Mouse (Mus musculus): ENCODE data around the gene Wdhd1. TPM values are rescaled to one million over a fixed set of nuclear protein-coding genes. Genes with fewer than 3 reads are reported as not detected.

Wdhd1 gene
- polyA plus RNA-seq, 1 experiment from 2014 or later: 18.7 TPM

GRCm38 (mm10) chr14:47269706-47270105 lies 7.0 kb downstream of the Wdhd1 start:
- Histone ChIP-seq H3K4me1 (ENCODE audit: control insufficient read depth, insufficient read depth, low read length) (no peaks in the 10 kb centered on the region), H3K9me3 (replicated peaks; ENCODE audit: control insufficient read depth, low read length) (no peaks in the 10 kb centered on the region), H3K36me3 (ENCODE audit: control insufficient read depth, insufficient read depth, low read length) (peaks cover 58% of the 10 kb centered on the region), H3K9ac (ENCODE audit: low read length) (no peak overlapping the region), H3K4me3 (ENCODE audit: low read depth, low read length) (no peak overlapping the region), H3K4me2 (ENCODE audit: low read length) (no peak overlapping the region), H3K27ac (ENCODE audit: low read depth, low read length) (no peak overlapping the region), H3K27me3 (replicated peaks; ENCODE audit: control insufficient read depth, insufficient read depth, low read length) (no peaks in the 10 kb centered on the region)
- no peak for ATAC-seq
- no peak for DNase-seq (ENCODE audit: low spot score)
- WGBS: 92% methylated on average over 2 of the region's 2 CpGs

GRCm38 (mm10) chr14:47269056-47269455 lies 7.6 kb downstream of the Wdhd1 start:
- DNase-seq (ENCODE audit: low spot score): no peak

GRCm38 (mm10) chr14:47265829-47266228 lies 10.8 kb downstream of the Wdhd1 start:
- Histone ChIP-seq H3K4me1 (ENCODE audit: control insufficient read depth, insufficient read depth, low read length) (no peaks in the 10 kb centered on the region), H3K4me3 (ENCODE audit: low read depth, low read length) (no peak overlapping the region), H3K27me3 (replicated peaks; ENCODE audit: control insufficient read depth, insufficient read depth, low read length) (no peaks in the 10 kb centered on the region), H3K36me3 (ENCODE audit: control insufficient read depth, insufficient read depth, low read length) (peaks cover 52% of the 10 kb centered on the region), H3K4me2 (ENCODE audit: low read length) (no peak overlapping the region), H3K9ac (ENCODE audit: low read length) (no peak overlapping the region), H3K27ac (ENCODE audit: low read depth, low read length) (no peak overlapping the region), H3K9me3 (replicated peaks; ENCODE audit: control insufficient read depth, low read length) (no peaks in the 10 kb centered on the region)
- ATAC-seq (no peak), DNase-seq (ENCODE audit: low spot score) (no peak)
- 95% methylated on average over 8 of the region's 8 CpGs for WGBS

More at GRCm38 (mm10) chr14:47269056-47269455, 7.6 kb downstream of the Wdhd1 start:
- no peak for ATAC-seq
- H3K4me1 ChIP-seq (ENCODE audit: control insufficient read depth, insufficient read depth, low read length): no peaks in the 10 kb centered on the region
- H3K9ac ChIP-seq (ENCODE audit: low read length): no peak overlapping the region
- no peak overlapping the region for H3K4me2 ChIP-seq (ENCODE audit: low read length)
- no peaks in the 10 kb centered on the region for H3K9me3 ChIP-seq (replicated peaks; ENCODE audit: control insufficient read depth, low read length)
- no peaks in the 10 kb centered on the region for H3K27me3 ChIP-seq (replicated peaks; ENCODE audit: control insufficient read depth, insufficient read depth, low read length)
- no peak overlapping the region for H3K4me3 ChIP-seq (ENCODE audit: low read depth, low read length)
- peaks cover 58% of the 10 kb centered on the region for H3K36me3 ChIP-seq (ENCODE audit: control insufficient read depth, insufficient read depth, low read length)
- H3K27ac ChIP-seq (ENCODE audit: low read depth, low read length): no peak overlapping the region
- WGBS: 99% methylated on average over 4 of the region's 4 CpGs

GRCm38 (mm10) chr14:47264866-47265265 lies 11.8 kb downstream of the Wdhd1 start:
- no peak for DNase-seq (ENCODE audit: low spot score)
- ATAC-seq: no peak
- H3K4me1 ChIP-seq (ENCODE audit: control insufficient read depth, insufficient read depth, low read length): no peaks in the 10 kb centered on the region
- no peak overlapping the region for H3K4me2 ChIP-seq (ENCODE audit: low read length)
- no peak overlapping the region for H3K27ac ChIP-seq (ENCODE audit: low read depth, low read length)
- no peak overlapping the region for H3K4me3 ChIP-seq (ENCODE audit: low read depth, low read length)
- 88% methylated on average over 3 of the region's 3 CpGs for WGBS
- H3K27me3 ChIP-seq (replicated peaks; ENCODE audit: control insufficient read depth, insufficient read depth, low read length): no peaks in the 10 kb centered on the region
- H3K9ac ChIP-seq (ENCODE audit: low read length): no peak overlapping the region
- peaks cover 54% of the 10 kb centered on the region for H3K36me3 ChIP-seq (ENCODE audit: control insufficient read depth, insufficient read depth, low read length)
- H3K9me3 ChIP-seq (replicated peaks; ENCODE audit: control insufficient read depth, low read length): no peaks in the 10 kb centered on the region

GRCm38 (mm10) chr14:47249839-47250238 lies 26.8 kb downstream of the Wdhd1 start:
- no peak overlapping the region for H3K4me2 ChIP-seq (ENCODE audit: low read length)
- DNase-seq (ENCODE audit: low spot score): no peak
- H3K4me1 ChIP-seq (ENCODE audit: control insufficient read depth, insufficient read depth, low read length): no peaks in the 10 kb centered on the region
- no peaks in the 10 kb centered on the region for H3K9me3 ChIP-seq (replicated peaks; ENCODE audit: control insufficient read depth, low read length)
- no peaks in the 10 kb centered on the region for H3K27me3 ChIP-seq (replicated peaks; ENCODE audit: control insufficient read depth, insufficient read depth, low read length)
- WGBS: 89% methylated on average over 6 of the region's 6 CpGs
- H3K27ac ChIP-seq (ENCODE audit: low read depth, low read length): no peak overlapping the region
- no peak overlapping the region for H3K9ac ChIP-seq (ENCODE audit: low read length)
- H3K36me3 ChIP-seq (ENCODE audit: control insufficient read depth, insufficient read depth, low read length): peaks cover 35% of the 10 kb centered on the region
- H3K4me3 ChIP-seq (ENCODE audit: low read depth, low read length): no peak overlapping the region
- ATAC-seq: no peak

- Histone ChIP-seq H3K9me3 (replicated peaks; ENCODE audit: control insufficient read depth, low read length) (no peaks in the 10 kb centered on the region), H3K27me3 (replicated peaks; ENCODE audit: control insufficient read depth, insufficient read depth, low read length) (no peaks in the 10 kb centered on the region), H3K9ac (ENCODE audit: low read length) (no peak overlapping the region), H3K4me3 (ENCODE audit: low read depth, low read length) (no peak overlapping the region), H3K36me3 (ENCODE audit: control insufficient read depth, insufficient read depth, low read length) (peaks cover 60% of the 10 kb centered on the region), H3K27ac (ENCODE audit: low read depth, low read length) (no peak overlapping the region), H3K4me1 (ENCODE audit: control insufficient read depth, insufficient read depth, low read length) (no peaks in the 10 kb centered on the region), H3K4me2 (ENCODE audit: low read length) (no peak overlapping the region)
- ATAC-seq (no peak), DNase-seq (ENCODE audit: low spot score) (no peak)
- 56% methylated on average over 4 of the region's 4 CpGs for WGBS
Observed at GRCm38 (mm10) chr14:47242753-47243152, 33.9 kb downstream of the Wdhd1 start.

- DNase-seq (ENCODE audit: low spot score): no peak
- 96% methylated on average over 6 of the region's 6 CpGs for WGBS
- Histone ChIP-seq H3K4me2 (ENCODE audit: low read length) (no peak overlapping the region), H3K27ac (ENCODE audit: low read depth, low read length) (no peak overlapping the region), H3K4me1 (ENCODE audit: control insufficient read depth, insufficient read depth, low read length) (no peaks in the 10 kb centered on the region), H3K36me3 (ENCODE audit: control insufficient read depth, insufficient read depth, low read length) (peaks cover 44% of the 10 kb centered on the region), H3K9ac (ENCODE audit: low read length) (no peak overlapping the region), H3K27me3 (replicated peaks; ENCODE audit: control insufficient read depth, insufficient read depth, low read length) (no peaks in the 10 kb centered on the region), H3K4me3 (ENCODE audit: low read depth, low read length) (no peak overlapping the region), H3K9me3 (replicated peaks; ENCODE audit: control insufficient read depth, low read length) (no peaks in the 10 kb centered on the region; the same call in 1 of the 2 replicates)
- no peak for ATAC-seq
Observed at GRCm38 (mm10) chr14:47241046-47241445, 35.6 kb downstream of the Wdhd1 start.

- no peaks in the 10 kb centered on the region for H3K4me1 ChIP-seq (ENCODE audit: control insufficient read depth, insufficient read depth, low read length)
- H3K27me3 ChIP-seq (replicated peaks; ENCODE audit: control insufficient read depth, insufficient read depth, low read length): no peaks in the 10 kb centered on the region
- no peak overlapping the region for H3K4me2 ChIP-seq (ENCODE audit: low read length)
- H3K9ac ChIP-seq (ENCODE audit: low read length): no peak overlapping the region
- ATAC-seq: no peak
- no peak overlapping the region for H3K27ac ChIP-seq (ENCODE audit: low read depth, low read length)
- 93% methylated on average over 1 of the region's 1 CpGs for WGBS
- no peak for DNase-seq (ENCODE audit: low spot score)
- H3K9me3 ChIP-seq (replicated peaks; ENCODE audit: control insufficient read depth, low read length): no peaks in the 10 kb centered on the region; the same call in 1 of the 2 replicates
- H3K36me3 ChIP-seq (ENCODE audit: control insufficient read depth, insufficient read depth, low read length): peaks cover 41% of the 10 kb centered on the region
- no peak overlapping the region for H3K4me3 ChIP-seq (ENCODE audit: low read depth, low read length)
Observed at GRCm38 (mm10) chr14:47240600-47240999, 36.1 kb downstream of the Wdhd1 start.

GRCm38 (mm10) chr14:47237286-47237685 lies 39.4 kb downstream of the Wdhd1 start:
- Histone ChIP-seq H3K27ac (ENCODE audit: low read depth, low read length) (no peak overlapping the region), H3K9ac (ENCODE audit: low read length) (no peak overlapping the region), H3K27me3 (replicated peaks; ENCODE audit: control insufficient read depth, insufficient read depth, low read length) (no peaks in the 10 kb centered on the region), H3K4me3 (ENCODE audit: low read depth, low read length) (no peak overlapping the region), H3K4me1 (ENCODE audit: control insufficient read depth, insufficient read depth, low read length) (no peaks in the 10 kb centered on the region), H3K9me3 (replicated peaks; ENCODE audit: control insufficient read depth, low read length) (no peaks in the 10 kb centered on the region; the same call in 1 of the 2 replicates), H3K36me3 (ENCODE audit: control insufficient read depth, insufficient read depth, low read length) (peaks cover 16% of the 10 kb centered on the region; the same call in 1 of the 2 replicates), H3K4me2 (ENCODE audit: low read length) (no peak overlapping the region)
- ATAC-seq (no peak), DNase-seq (ENCODE audit: low spot score) (no peak)
- WGBS: 85% methylated on average over 4 of the region's 4 CpGs

All from forebrain, embryonic 14.5 days (tissue).